Mouse (Mus musculus): ENCODE measurements at regions not wholly inside any gene's neighbourhood (a gene's known extent, or its start where the extent isn't known, plus 50 kb on each side); places are given as distances from the start of the nearest gene placed in this dataset.
A peak's percentile ranks its signal among the peaks of the same experiment; 100 is the strongest.

DNA sequence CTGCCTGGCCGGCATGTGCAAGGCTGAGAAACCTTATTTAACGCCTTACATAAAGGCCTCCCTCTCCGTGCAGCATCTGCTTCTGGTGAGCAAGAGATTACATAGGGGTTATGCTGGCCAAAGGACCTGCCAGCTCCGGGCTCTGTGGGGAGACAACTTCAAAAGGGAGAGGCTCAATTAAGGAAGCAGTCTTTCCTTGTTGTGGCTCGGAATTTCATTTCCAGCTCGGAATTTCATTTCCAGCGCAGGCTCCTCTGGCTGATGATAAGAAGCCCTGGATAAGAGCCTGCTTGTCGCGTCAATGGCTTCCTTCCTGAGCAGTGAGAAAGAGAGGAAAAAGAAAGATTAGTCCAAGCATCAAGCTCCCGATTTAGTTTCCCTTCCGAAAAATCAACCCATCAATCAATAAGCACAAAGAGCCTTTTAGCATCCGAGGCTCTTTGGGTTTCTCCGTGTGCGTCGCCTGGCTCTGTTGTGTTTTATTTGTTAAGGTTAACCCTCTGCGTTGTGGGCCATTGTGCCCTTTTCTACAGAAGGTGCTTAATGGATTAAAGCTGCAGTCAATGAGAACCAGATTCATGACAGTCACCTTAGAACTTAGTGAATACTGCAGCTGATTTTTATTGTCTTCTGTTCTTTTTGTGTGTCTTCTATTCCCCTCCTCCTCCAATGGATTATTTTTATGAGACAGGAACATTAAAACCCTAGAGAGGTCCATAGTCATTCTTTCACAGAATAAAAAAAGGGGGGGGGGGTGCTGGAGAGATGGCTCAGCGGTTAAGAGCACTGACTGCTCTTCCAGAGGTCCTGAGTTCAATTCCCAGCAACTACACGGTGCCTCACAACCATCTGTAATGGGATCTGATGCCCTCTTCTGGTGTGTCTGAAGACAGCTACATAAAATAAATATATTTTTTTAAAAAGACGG, 218.3 kb downstream of the Myo1b start:
- ATAC-seq (replicated peaks in 1 of 2; ENCODE audit: insufficient read depth in 1 of 2, low FRiP score in 2 of 2, low TSS enrichment in 1 of 2, low read depth in 1 of 2, poor library complexity in 2 of 2, severe bottlenecking in 2 of 2) = no peak

DNA sequence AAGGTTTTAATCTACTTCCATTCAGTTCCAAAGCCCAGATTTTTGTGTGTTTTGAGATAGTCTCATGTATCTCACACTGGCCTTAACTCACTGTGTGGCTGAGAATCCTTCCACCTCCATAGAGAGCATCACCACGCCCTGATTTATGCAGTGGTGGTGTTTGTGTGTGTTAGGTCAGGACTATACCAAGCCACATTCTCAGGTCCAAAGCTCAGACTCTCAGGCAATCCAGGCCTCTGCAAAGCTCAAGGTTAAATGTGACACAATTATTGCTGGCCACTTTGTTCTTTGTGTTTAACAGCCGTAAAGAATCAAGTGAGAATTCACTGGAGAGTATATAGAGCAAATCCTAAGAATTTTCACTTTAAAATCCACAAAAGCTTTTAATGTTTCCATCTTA, 218.2 kb upstream of the Nabp1 start:
- ATAC-seq (replicated peaks in 1 of 2; ENCODE audit: insufficient read depth in 1 of 2, low FRiP score in 2 of 2, low TSS enrichment in 1 of 2, low read depth in 1 of 2, poor library complexity in 2 of 2, severe bottlenecking in 2 of 2) = no peak

DNA sequence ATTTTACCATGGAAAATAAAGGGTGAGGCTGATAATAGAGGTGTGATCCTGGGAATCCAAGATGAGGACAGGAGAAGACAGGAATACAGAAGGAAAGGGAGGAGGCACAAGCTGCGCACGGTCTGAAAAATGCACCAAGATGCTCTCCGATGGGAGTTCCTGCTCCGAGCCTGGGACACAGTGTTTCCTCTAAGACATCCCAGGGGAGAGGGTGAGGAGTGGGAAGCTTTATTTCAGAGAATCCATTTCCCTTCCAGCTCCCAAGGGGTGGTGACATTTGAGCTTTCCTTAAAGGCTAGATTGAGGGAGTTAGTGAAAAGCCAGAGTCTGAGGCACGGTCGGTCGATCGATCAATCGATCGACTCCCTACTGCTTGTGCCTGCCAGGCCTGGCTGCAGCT, 212.7 kb upstream of the Nabp1 start:
- no peak for ATAC-seq (replicated peaks in 1 of 2; ENCODE audit: insufficient read depth in 1 of 2, low FRiP score in 2 of 2, low TSS enrichment in 1 of 2, low read depth in 1 of 2, poor library complexity in 2 of 2, severe bottlenecking in 2 of 2)

DNA sequence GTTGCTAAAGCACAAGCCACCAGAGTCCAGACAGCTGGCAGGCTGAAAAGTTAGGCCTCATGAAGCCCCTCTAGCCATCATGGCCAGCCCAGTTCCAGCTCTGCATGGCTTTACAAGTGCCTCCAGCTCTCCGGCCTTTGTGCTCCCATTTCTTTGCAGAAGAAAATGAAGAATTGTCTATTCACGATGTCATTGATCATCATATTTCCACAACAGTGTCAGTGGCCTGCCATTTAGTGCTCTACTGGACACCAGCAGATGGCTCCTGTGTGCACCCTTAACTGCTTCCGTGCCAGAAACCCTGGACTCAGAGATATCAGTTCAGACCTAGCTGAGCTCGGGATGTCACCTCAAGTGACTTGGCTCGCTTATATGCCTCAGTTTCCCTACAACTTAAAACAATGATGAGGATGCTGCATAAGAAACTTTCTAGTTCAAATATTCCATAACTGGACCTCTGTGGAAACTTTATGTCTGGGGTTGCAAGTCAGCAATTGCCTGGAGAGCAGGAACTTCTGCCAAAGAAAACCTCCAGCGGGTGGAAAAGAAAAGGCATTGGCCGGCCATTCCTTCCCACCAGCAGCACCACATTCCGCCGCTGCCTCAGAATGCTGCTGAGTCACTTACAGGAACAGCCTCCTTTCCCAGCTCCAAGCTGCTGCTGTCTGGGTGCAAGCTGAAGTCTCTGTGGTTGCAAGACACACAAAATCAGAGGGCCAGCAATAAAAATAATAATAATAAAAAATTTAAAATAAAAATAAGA, 211.4 kb upstream of the Nabp1 start:
- no peak for ATAC-seq (replicated peaks in 1 of 2; ENCODE audit: insufficient read depth in 1 of 2, low FRiP score in 2 of 2, low TSS enrichment in 1 of 2, low read depth in 1 of 2, poor library complexity in 2 of 2, severe bottlenecking in 2 of 2)

DNA sequence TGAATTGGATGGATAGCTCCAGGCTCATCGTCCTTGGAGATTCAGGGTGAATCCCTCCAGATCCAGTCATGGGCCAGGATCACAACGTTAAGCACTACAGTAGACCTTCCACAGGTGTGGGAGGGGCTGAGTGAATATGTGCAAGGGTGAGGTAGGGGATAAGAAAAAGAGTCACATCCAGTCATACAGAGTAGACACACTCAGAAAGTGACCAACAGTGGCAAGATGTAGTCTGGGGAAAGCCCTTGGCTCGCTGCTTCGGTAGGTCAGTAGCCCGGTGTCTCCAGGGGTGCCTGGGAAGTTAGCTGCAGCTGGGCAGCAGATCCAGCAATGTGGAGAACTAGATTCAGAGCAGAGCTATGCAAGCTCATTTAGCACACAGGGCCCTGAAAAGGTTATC, 210.7 kb upstream of the Nabp1 start:
- ATAC-seq (replicated peaks in 1 of 2; ENCODE audit: insufficient read depth in 1 of 2, low FRiP score in 2 of 2, low TSS enrichment in 1 of 2, low read depth in 1 of 2, poor library complexity in 2 of 2, severe bottlenecking in 2 of 2) = no peak

DNA sequence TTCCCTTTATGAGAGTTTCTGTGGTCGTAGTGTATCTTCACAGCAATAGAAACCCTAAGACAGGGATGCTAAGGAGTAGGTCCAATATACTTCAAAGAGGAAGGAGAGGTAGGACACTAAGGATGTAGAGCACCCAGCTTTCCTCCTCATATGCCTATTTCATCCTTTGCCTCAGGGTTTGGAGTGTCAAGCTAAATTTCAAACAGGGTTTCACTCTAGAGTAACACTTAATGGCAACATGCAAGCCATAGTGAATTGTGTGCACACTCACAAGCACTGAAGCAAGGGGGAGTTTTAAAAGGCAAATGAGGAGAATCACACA, 210.0 kb upstream of the Nabp1 start:
- no peak for ATAC-seq (replicated peaks in 1 of 2; ENCODE audit: insufficient read depth in 1 of 2, low FRiP score in 2 of 2, low TSS enrichment in 1 of 2, low read depth in 1 of 2, poor library complexity in 2 of 2, severe bottlenecking in 2 of 2)

DNA sequence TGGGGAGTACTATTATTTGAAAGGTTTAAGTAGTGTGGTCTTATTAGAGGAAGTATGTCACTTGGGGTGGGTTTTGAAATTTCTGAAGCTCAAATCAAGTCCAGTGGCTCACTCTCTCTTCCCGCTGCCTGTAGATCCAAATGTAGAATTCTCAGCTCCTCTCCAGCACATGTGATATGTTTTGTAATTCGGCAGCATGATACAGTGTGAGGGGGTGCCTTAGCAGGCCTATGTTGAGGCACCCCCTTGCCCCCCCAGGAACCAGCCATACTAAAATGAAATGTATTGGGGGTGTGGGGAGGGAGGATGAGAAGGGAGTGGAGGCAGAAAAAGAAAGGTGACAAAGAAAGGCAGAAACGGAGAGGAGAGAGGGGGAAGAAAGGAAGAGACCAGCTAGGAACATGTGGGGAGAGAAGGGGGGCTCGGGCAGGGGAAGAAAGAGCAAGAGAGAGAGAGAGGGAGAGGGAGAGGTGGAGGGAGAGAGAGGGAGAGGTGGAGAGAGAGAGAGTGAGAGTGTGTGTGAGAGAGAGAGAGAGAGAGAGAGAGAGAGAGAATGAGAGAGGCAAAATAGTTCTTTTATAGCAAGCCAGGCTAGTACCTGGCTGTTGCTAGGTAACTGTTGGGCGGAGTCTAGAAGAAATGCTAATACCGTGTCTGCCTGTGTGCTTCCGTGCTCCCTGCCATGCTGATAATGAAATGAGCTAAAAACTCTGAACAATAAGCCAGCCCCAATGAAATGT, 209.4 kb upstream of the Nabp1 start:
- no peak for ATAC-seq (replicated peaks in 1 of 2; ENCODE audit: insufficient read depth in 1 of 2, low FRiP score in 2 of 2, low TSS enrichment in 1 of 2, low read depth in 1 of 2, poor library complexity in 2 of 2, severe bottlenecking in 2 of 2)

DNA sequence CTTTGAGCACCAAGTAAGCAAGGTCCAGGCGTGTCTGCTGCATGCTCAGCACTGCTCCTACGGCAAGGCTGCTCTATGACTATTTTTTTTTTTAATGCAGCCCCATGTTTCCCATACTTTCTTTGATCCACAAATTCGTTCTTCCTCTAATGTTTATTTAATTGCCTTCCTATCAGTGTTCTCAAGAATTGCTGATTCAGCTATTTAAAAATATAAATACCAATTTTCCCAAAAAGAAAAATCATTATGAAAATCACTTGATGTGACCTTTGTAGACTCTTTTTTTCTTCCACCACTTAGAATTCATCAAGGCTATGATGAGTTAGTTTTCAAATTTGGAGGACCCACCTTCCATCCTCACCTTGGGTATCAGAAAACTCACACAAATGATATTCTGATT, 208.5 kb upstream of the Nabp1 start:
- no peak for ATAC-seq (replicated peaks in 1 of 2; ENCODE audit: insufficient read depth in 1 of 2, low FRiP score in 2 of 2, low TSS enrichment in 1 of 2, low read depth in 1 of 2, poor library complexity in 2 of 2, severe bottlenecking in 2 of 2)

DNA sequence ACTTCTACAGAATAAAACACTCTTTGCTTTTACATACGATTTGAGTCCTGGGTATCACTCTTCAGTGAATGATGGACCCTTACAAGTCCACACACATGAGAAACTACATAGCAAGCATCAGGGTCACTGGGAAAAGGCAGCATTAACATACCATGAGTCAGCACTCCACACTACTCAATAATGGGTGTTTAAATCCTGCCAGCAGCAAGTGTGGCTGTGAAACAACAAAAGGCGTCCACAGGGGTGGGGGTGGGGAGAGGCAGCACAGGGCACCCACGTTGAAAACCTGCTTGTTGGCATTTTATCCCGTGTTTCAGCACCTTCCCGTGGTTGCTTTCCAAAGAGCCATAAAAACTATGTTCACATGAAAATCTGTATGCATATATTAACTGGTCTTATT, 204.0 kb upstream of the Nabp1 start:
- no peak for ATAC-seq (replicated peaks in 1 of 2; ENCODE audit: insufficient read depth in 1 of 2, low FRiP score in 2 of 2, low TSS enrichment in 1 of 2, low read depth in 1 of 2, poor library complexity in 2 of 2, severe bottlenecking in 2 of 2)

DNA sequence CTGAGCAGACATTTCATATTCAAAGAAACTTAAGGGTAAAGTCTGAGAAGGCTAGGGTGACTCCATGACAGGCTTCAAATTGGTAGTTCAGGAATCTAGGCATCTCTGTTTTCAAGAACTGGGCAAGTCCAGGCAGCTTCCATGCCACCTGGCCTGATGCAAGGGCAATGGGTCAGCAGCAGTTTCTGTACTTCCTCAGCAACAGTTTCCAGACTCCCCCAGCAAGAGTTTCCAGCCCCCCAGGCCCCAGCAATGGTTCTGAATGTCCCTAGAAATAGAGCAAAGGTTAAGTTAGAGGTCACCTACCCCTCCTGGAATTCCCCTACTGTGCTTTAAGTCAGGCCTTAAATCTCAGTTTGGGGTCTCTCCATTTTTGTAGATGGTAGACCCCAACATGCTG, 203.6 kb upstream of the Nabp1 start:
- ATAC-seq (replicated peaks in 1 of 2; ENCODE audit: insufficient read depth in 1 of 2, low FRiP score in 2 of 2, low TSS enrichment in 1 of 2, low read depth in 1 of 2, poor library complexity in 2 of 2, severe bottlenecking in 2 of 2) = no peak

DNA sequence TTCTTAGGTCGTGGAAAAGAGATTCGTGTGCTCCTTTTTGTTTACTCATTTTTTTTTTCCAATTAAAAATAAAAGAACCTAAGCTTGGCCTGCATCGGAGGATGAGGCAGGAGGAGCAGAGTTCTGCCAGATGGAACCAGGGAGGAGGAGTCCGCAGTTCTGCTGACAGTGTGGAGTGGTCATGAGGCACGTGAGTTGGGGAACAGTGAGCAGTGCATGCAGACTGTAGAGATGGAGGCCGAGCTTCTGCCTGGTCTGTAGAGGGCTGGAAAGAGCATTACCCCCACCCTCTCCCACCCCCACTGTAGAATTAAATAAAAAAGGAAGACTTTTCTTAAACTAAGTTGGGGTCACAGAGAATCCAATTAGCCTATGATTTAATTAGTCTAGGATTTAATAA, 202.5 kb upstream of the Nabp1 start:
- no peak for ATAC-seq (replicated peaks in 1 of 2; ENCODE audit: insufficient read depth in 1 of 2, low FRiP score in 2 of 2, low TSS enrichment in 1 of 2, low read depth in 1 of 2, poor library complexity in 2 of 2, severe bottlenecking in 2 of 2)

DNA sequence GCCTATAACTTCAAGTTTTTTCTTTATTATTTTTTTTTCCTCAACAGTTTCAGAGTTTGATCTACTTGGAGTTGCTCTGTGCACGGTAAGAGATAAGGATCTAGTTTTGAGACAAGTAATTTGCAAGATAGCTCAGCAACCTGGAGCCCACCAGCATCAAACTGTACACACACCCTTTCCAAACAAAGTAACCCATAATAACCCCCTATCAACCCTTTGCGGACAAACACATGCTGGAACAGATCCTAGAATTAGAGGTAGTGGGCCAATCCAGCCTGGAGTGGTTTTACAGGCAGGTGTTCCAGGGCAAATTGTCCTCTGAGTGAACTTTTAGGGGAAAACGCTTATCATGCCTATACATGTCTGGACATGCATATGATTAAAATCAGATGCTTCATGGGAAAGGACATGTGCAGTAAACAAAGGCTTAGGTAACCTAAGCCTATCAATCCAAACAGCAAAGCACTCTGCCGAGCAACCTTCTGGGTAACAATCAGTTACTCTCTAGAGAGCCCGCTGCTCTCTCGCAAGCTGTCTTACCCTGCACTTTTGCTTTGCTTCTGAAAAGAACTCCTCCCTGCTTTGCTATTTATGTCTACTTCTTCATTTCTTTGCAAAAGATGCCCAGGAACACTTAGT, 200.2 kb upstream of the Nabp1 start:
- no peak for ATAC-seq (replicated peaks in 1 of 2; ENCODE audit: insufficient read depth in 1 of 2, low FRiP score in 2 of 2, low TSS enrichment in 1 of 2, low read depth in 1 of 2, poor library complexity in 2 of 2, severe bottlenecking in 2 of 2)

DNA sequence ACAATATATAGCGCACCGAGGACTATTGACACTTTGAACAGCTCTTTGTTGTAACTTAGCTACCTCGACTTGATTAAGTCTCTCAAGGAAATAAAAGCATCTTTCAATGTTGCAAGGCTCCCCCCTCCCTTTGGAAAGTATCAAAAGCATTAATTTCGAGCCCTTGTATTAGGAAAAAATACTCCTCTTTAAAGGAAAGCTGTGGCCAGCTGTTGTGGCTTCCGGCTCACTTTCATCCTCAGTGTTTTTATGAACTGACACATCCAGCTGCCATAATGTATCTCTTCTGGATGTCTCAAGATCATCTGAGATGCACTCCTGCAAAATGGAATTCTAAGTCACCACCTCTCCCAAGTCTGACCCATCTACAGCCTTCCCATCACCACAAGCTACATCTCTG, 199.6 kb upstream of the Nabp1 start:
- no peak for ATAC-seq (replicated peaks in 1 of 2; ENCODE audit: insufficient read depth in 1 of 2, low FRiP score in 2 of 2, low TSS enrichment in 1 of 2, low read depth in 1 of 2, poor library complexity in 2 of 2, severe bottlenecking in 2 of 2)

DNA sequence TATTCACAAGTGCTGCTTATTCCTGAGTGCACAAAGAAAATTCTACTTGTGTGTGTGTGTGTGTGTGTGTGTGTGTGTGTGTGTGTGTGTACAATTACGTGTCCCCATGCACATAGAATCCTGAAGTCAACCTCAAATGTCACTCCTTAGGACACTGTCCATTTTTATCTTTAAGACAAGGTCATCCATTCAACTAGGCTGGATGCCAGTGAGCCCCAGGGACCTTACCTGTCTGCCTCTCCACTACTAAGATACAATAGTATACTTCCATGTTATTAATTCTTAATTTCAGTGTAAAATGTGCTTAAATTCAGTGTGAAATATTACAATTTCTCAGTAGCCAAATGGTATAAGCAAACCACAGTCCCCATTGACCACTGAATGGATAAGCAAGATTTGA, 193.5 kb upstream of the Nabp1 start:
- no peak for ATAC-seq (replicated peaks in 1 of 2; ENCODE audit: insufficient read depth in 1 of 2, low FRiP score in 2 of 2, low TSS enrichment in 1 of 2, low read depth in 1 of 2, poor library complexity in 2 of 2, severe bottlenecking in 2 of 2)

DNA sequence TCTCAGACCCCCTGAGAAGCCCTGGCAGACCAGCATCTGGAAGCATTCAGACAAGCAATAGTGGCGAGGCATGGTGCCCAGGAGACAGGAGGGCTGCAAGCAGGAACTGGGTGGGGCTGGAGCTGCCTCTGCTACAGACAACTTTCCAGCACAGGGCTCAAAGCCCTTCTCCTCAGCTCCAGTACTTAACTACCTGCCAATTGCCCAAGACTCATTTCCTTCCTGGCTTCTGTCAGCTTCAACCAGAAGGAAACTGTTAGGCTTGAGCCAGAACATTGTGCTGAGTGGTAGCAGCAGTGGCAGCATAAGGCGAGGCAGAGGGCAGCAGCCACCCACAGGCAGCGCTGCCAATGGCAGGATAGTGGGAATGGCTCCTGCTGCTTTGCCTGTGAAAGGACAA, 193.1 kb upstream of the Nabp1 start:
- ATAC-seq (replicated peaks in 1 of 2; ENCODE audit: insufficient read depth in 1 of 2, low FRiP score in 2 of 2, low TSS enrichment in 1 of 2, low read depth in 1 of 2, poor library complexity in 2 of 2, severe bottlenecking in 2 of 2) = peak; percentile 95

DNA sequence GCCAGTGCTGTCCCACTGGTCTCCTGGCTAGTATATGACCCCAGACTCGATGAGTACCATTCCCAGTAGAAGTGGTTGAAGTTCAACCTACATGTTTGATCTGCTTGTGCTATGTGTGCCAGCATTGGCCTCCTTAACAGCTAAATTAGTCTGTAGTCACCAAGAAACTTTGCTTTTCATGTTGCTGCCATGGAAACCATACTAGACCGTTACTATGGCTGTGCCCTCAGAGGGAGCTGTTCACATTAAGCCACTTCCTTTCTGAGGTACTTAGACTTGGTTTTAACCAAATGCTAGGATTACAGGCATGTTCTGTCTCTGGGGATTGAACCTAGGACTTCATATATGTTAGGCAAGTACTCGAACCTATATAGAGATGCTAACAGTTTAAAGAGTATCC, 191.8 kb upstream of the Nabp1 start:
- peak; percentile 80 to 84 for ATAC-seq (replicated peaks in 1 of 2; ENCODE audit: insufficient read depth in 1 of 2, low FRiP score in 2 of 2, low TSS enrichment in 1 of 2, low read depth in 1 of 2, poor library complexity in 2 of 2, severe bottlenecking in 2 of 2)

DNA sequence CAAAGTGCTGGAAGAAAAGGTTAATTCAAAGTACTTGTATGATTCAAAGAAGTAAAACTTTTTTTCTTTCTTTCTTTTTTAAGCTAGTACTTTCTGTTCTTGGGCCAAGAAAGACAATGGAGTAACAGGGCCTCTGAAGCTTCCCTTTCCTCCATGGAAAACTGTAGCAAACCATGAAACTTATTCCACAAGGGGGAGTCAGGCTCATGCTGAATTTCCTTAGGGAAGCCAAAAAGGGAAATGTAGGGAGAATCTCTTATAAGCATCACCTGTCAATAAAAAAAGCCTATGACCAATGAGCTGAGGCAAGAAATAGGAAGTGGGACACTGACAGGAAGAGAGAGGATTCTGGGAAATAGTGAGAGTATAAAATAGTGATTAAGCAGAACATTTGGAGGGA, 190.7 kb upstream of the Nabp1 start:
- ATAC-seq (replicated peaks in 1 of 2; ENCODE audit: insufficient read depth in 1 of 2, low FRiP score in 2 of 2, low TSS enrichment in 1 of 2, low read depth in 1 of 2, poor library complexity in 2 of 2, severe bottlenecking in 2 of 2) = no peak

DNA sequence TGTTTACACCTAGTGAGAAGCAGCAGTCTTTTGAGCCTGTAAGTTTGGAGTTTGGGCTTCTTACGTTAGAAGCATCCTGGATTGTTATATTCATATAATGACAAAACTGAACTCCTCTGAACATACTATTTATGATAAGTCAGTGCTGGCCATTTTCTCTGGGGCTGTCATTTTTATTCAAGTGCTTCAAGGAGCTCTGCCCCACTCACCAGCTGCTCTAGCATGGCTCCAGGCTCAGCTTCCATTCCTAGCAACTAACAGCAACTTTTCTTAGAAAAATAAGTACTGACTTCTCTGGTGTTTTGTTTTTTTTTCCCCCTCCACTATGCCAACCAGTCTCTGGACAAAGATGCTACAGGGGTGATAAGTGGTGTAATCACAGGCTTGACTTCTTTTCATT, 182.3 kb upstream of the Nabp1 start:
- ATAC-seq (replicated peaks in 1 of 2; ENCODE audit: insufficient read depth in 1 of 2, low FRiP score in 2 of 2, low TSS enrichment in 1 of 2, low read depth in 1 of 2, poor library complexity in 2 of 2, severe bottlenecking in 2 of 2) = no peak

Measured in hematopoietic stem cell, adult 5-6 weeks (primary cell).